Mouse (Mus musculus): ENCODE results near the gene Gm15127. TPM values are rescaled to one million over a fixed set of nuclear protein-coding genes. Genes with fewer than 3 reads are reported as not detected.
"Not testable (repeated sequence)": the region's sequence is repeated elsewhere in the genome, so short reads cannot be mapped to it uniquely, and the experiment has no call there.

The Gm15127 gene
- polyA plus RNA-seq (2015; fragmentation: Nextera tagmentation; extraction: Ambion mirVana) = not detected in 2 replicates

DNA sequence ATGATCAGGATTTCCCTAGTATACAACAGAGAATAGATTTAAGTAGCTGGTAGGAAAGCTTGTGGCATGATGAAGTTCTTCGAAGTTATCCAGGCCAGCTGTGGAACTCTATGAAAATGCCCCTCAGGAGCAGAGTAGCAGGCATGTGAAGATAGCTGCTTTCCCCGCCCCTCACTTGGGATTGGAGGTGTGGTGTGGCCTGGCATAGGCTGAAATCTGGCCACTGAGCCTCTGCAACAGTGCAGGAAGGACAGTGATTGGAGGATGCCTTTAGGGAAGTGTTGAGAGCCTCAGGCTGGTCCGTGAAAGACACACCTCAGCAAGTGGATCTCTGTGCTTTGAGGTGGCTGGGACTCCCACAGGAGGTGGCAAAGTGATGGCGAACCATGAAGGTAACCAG is at the start of gene Gm15127:
TSS of gene Gm15127 (plus strand) at position 301 of the 400 bp plus-strand sequence.
- not testable (repeated sequence) for H3K9ac ChIP-seq (ENCODE audit: low read depth, low read length); H3K4me1 ChIP-seq (ENCODE audit: control insufficient read depth, low read depth, low read length); H3K27ac ChIP-seq (ENCODE audit: low read length); H3K9me3 ChIP-seq (replicated peaks; ENCODE audit: control insufficient read depth, low read length); H3K4me3 ChIP-seq (ENCODE audit: low read depth, low read length); H3K36me3 ChIP-seq (ENCODE audit: control insufficient read depth, insufficient read depth); H3K4me2 ChIP-seq (ENCODE audit: low read depth, low read length); H3K27me3 ChIP-seq (ENCODE audit: control insufficient read depth, insufficient read depth, low read depth, low read length); ATAC-seq (ENCODE audit: low read depth)
- WGBS (ENCODE audit: insufficient replicate concordance) = 68% methylated on average over 3 of the region's 4 CpGs

DNA sequence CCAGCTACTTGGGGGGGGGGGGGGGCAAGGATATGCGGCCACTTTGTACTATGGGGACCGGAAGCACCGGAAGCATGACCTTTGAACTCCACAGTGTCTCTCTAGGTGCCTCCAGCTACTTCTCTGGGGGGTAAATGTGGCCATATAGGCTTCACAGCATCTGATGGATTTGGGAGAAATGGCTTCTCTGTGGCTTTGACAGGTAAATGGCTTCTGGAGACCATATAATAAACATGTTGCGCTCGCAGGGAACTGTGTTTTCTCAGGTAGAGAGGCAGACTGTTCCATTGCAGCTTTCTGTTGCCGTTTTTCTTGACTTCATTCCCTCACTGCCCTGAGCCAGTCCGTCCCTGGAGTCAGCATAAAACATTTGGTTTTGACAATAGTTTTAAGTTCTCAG is 48.3 kb upstream of the Gm15127 start, which contains the start of gene Gm8334:
TSS of gene Gm8334 (minus strand) at position 101 of the 400 bp plus-strand sequence.
- 72% methylated on average over 3 of the region's 7 CpGs for WGBS (ENCODE audit: insufficient replicate concordance)
- not testable (repeated sequence) for H3K9ac ChIP-seq (ENCODE audit: low read depth, low read length); H3K27me3 ChIP-seq (ENCODE audit: control insufficient read depth, insufficient read depth, low read depth, low read length); H3K27ac ChIP-seq (ENCODE audit: low read length); H3K4me1 ChIP-seq (ENCODE audit: control insufficient read depth, low read depth, low read length); H3K36me3 ChIP-seq (ENCODE audit: control insufficient read depth, insufficient read depth); H3K4me2 ChIP-seq (ENCODE audit: low read depth, low read length); ATAC-seq (ENCODE audit: low read depth); H3K4me3 ChIP-seq (ENCODE audit: low read depth, low read length); H3K9me3 ChIP-seq (replicated peaks; ENCODE audit: control insufficient read depth, low read length)

DNA sequence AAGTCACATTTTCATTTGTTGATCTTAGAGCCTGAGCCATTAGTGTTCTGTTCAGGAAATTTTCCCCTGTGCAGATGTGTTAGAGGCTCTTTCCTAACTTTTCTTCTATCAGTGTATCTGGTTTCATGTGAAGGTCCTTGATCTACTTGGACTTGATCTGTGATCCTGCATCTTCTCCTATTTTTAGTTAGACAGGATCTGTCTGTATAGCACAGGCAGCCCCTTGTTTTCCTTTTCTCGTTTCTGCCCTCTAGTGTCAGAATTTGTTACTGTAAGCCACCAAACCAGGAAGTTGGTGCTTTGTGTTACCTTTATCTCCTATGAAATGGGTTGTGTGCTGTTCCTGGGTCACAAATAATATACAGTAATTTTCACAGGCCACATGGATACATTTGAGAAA is 12.9 kb downstream of the Gm15127 start:
- H3K4me1 ChIP-seq (ENCODE audit: control insufficient read depth, low read depth, low read length); ATAC-seq (ENCODE audit: low read depth); H3K27ac ChIP-seq (ENCODE audit: low read length); H3K4me3 ChIP-seq (ENCODE audit: low read depth, low read length); H3K27me3 ChIP-seq (ENCODE audit: control insufficient read depth, insufficient read depth, low read depth, low read length); H3K36me3 ChIP-seq (ENCODE audit: control insufficient read depth, insufficient read depth); H3K9me3 ChIP-seq (replicated peaks; ENCODE audit: control insufficient read depth, low read length); H3K9ac ChIP-seq (ENCODE audit: low read depth, low read length); H3K4me2 ChIP-seq (ENCODE audit: low read depth, low read length): not testable (repeated sequence)
- 6% methylated on average over 1 of the region's 1 CpGs for WGBS (ENCODE audit: insufficient replicate concordance)

Other genes starting within 250 kb of the Gm15127 start
- not detected in 2 replicates for gene Gm15114, start 174.6 kb upstream of the Gm15127 start, polyA plus RNA-seq (2015; fragmentation: Nextera tagmentation; extraction: Ambion mirVana)
- not detected in 2 replicates for gene Gm8334, start 48.4 kb upstream of the Gm15127 start, polyA plus RNA-seq (2015; fragmentation: Nextera tagmentation; extraction: Ambion mirVana)
- not detected in 2 replicates for gene Luzp4, start 194.0 kb downstream of the Gm15127 start, polyA plus RNA-seq (2015; fragmentation: Nextera tagmentation; extraction: Ambion mirVana)